Mouse (Mus musculus): Measurements from ENCODE around the gene Il1rapl2. TPM values are rescaled to one million over a fixed set of nuclear protein-coding genes. Genes with fewer than 3 reads are reported as not detected.

Il1rapl2 gene
- polyA plus RNA-seq, 1 experiment from 2014 or later = not detected

DNA sequence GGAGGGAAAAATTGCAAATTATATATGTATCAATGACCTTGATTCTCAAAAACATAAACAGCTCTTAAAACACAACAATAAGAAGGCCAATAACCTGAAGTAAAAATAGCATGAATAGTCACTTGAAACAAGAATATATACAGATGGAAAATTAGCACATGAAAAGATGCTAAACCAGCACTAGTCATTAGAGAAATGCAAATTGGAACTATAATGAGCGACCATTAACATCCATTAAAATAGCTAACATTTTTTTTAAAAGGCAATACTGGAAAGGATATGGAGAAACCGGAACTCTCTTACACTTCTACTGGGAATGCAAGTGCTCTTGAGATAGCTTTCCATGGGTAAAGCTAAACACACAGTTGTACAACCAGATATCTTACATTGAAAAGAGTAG is 879.4 kb downstream of the Il1rapl2 start:
- WGBS (ENCODE audit: insufficient replicate concordance) = 42% methylated on average over 2 of the region's 2 CpGs
- no peaks in the 10 kb centered on the region for H3K4me1 ChIP-seq (ENCODE audit: control insufficient read depth, low read depth, low read length)
- no peak overlapping the region for H3K27ac ChIP-seq (ENCODE audit: low read length)
- H3K9me3 ChIP-seq (replicated peaks; ENCODE audit: control insufficient read depth, low read length) = no peaks in the 10 kb centered on the region
- no peak for ATAC-seq (ENCODE audit: low read depth)
- no peak overlapping the region for H3K4me3 ChIP-seq (ENCODE audit: low read depth, low read length)
- H3K27me3 ChIP-seq (ENCODE audit: control insufficient read depth, insufficient read depth, low read depth, low read length) = no peaks in the 10 kb centered on the region
- H3K9ac ChIP-seq (ENCODE audit: low read depth, low read length) = no peak overlapping the region
- no peaks in the 10 kb centered on the region for H3K36me3 ChIP-seq (ENCODE audit: control insufficient read depth, insufficient read depth)
- H3K4me2 ChIP-seq (ENCODE audit: low read depth, low read length) = no peak overlapping the region

- WGBS (ENCODE audit: insufficient replicate concordance) = 48% methylated on average over 3 of the region's 3 CpGs
- no peaks in the 10 kb centered on the region for H3K36me3 ChIP-seq (ENCODE audit: control insufficient read depth, insufficient read depth)
- H3K9me3 ChIP-seq (replicated peaks; ENCODE audit: control insufficient read depth, low read length) = no peaks in the 10 kb centered on the region
- no peak overlapping the region for H3K27ac ChIP-seq (ENCODE audit: low read length)
- H3K4me1 ChIP-seq (ENCODE audit: control insufficient read depth, low read depth, low read length) = no peaks in the 10 kb centered on the region
- H3K4me2 ChIP-seq (ENCODE audit: low read depth, low read length) = no peak overlapping the region
- H3K4me3 ChIP-seq (ENCODE audit: low read depth, low read length) = no peak overlapping the region
- ATAC-seq (ENCODE audit: low read depth) = no peak
- no peaks in the 10 kb centered on the region for H3K27me3 ChIP-seq (ENCODE audit: control insufficient read depth, insufficient read depth, low read depth, low read length)
- H3K9ac ChIP-seq (ENCODE audit: low read depth, low read length) = no peak overlapping the region
These were observed 908.1 kb downstream of the Il1rapl2 start for GRCm38 (mm10) chrX:138478488-138478887.

DNA sequence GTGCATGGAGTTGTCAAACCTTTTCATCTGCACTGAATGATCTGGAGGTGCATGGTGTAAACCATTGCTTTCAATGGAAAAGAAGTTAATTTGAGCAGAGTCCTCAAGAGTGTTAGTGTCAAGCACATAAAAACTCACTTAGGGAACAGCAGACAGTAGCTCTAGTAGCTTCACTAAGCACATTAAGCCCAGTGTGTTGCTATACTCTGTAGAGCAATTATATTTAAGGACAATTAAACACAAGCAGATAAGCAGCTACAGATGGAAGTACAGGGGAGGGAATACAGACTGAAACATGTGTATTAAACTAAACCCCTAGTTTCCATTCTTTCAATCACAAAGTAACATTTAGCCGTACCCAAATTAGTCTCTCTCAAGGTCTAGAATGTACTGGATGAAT is 930.1 kb downstream of the Il1rapl2 start:
- Histone ChIP-seq H3K4me3 (ENCODE audit: low read depth, low read length) (no peak overlapping the region), H3K9ac (ENCODE audit: low read depth, low read length) (no peak overlapping the region), H3K27ac (ENCODE audit: low read length) (no peak overlapping the region), H3K27me3 (ENCODE audit: control insufficient read depth, insufficient read depth, low read depth, low read length) (no peaks in the 10 kb centered on the region), H3K9me3 (replicated peaks; ENCODE audit: control insufficient read depth, low read length) (no peaks in the 10 kb centered on the region), H3K4me2 (ENCODE audit: low read depth, low read length) (no peak overlapping the region), H3K36me3 (ENCODE audit: control insufficient read depth, insufficient read depth) (no peaks in the 10 kb centered on the region), H3K4me1 (ENCODE audit: control insufficient read depth, low read depth, low read length) (no peaks in the 10 kb centered on the region)
- ATAC-seq (ENCODE audit: low read depth) = no peak
- WGBS (ENCODE audit: insufficient replicate concordance) = 73% methylated on average over 1 of the region's 1 CpGs

- WGBS (ENCODE audit: insufficient replicate concordance) = 55% methylated on average over 3 of the region's 3 CpGs
- H3K9ac ChIP-seq (ENCODE audit: low read depth, low read length) = no peak overlapping the region
- H3K27ac ChIP-seq (ENCODE audit: low read length) = no peak overlapping the region
- H3K4me2 ChIP-seq (ENCODE audit: low read depth, low read length) = no peak overlapping the region
- H3K27me3 ChIP-seq (ENCODE audit: control insufficient read depth, insufficient read depth, low read depth, low read length) = no peaks in the 10 kb centered on the region
- H3K4me3 ChIP-seq (ENCODE audit: low read depth, low read length) = no peak overlapping the region
- no peak for ATAC-seq (ENCODE audit: low read depth)
- H3K4me1 ChIP-seq (ENCODE audit: control insufficient read depth, low read depth, low read length) = no peaks in the 10 kb centered on the region
- no peaks in the 10 kb centered on the region for H3K9me3 ChIP-seq (replicated peaks; ENCODE audit: control insufficient read depth, low read length)
- H3K36me3 ChIP-seq (ENCODE audit: control insufficient read depth, insufficient read depth) = no peaks in the 10 kb centered on the region
These were observed 934.6 kb downstream of the Il1rapl2 start for GRCm38 (mm10) chrX:138505049-138505448.

GRCm38 (mm10) chrX:138620106-138620505 is 1049.7 kb downstream of the Il1rapl2 start:
- H3K27ac ChIP-seq (ENCODE audit: low read length) = no peak overlapping the region

GRCm38 (mm10) chrX:138625311-138625710 is 1054.9 kb downstream of the Il1rapl2 start:
- Histone ChIP-seq H3K9me3 (replicated peaks; ENCODE audit: control insufficient read depth, low read length) (no peaks in the 10 kb centered on the region), H3K27me3 (ENCODE audit: control insufficient read depth, insufficient read depth, low read depth, low read length) (no peaks in the 10 kb centered on the region), H3K27ac (ENCODE audit: low read length) (no peak overlapping the region), H3K4me3 (ENCODE audit: low read depth, low read length) (no peak overlapping the region), H3K4me2 (ENCODE audit: low read depth, low read length) (no peak overlapping the region), H3K4me1 (ENCODE audit: control insufficient read depth, low read depth, low read length) (no peaks in the 10 kb centered on the region), H3K36me3 (ENCODE audit: control insufficient read depth, insufficient read depth) (no peaks in the 10 kb centered on the region), H3K9ac (ENCODE audit: low read depth, low read length) (no peak overlapping the region)
- ATAC-seq (ENCODE audit: low read depth) = no peak

More at GRCm38 (mm10) chrX:138620106-138620505, 1049.7 kb downstream of the Il1rapl2 start:
- H3K27me3 ChIP-seq (ENCODE audit: control insufficient read depth, insufficient read depth, low read depth, low read length) = no peaks in the 10 kb centered on the region
- no peak for ATAC-seq (ENCODE audit: low read depth)
- H3K9ac ChIP-seq (ENCODE audit: low read depth, low read length) = no peak overlapping the region
- H3K4me2 ChIP-seq (ENCODE audit: low read depth, low read length) = no peak overlapping the region
- no peak overlapping the region for H3K4me3 ChIP-seq (ENCODE audit: low read depth, low read length)
- H3K4me1 ChIP-seq (ENCODE audit: control insufficient read depth, low read depth, low read length) = no peaks in the 10 kb centered on the region
- no peaks in the 10 kb centered on the region for H3K9me3 ChIP-seq (replicated peaks; ENCODE audit: control insufficient read depth, low read length)
- WGBS (ENCODE audit: insufficient replicate concordance) = 23% methylated on average over 3 of the region's 3 CpGs
- H3K36me3 ChIP-seq (ENCODE audit: control insufficient read depth, insufficient read depth) = no peaks in the 10 kb centered on the region

GRCm38 (mm10) chrX:138722372-138722771 is 1152.0 kb downstream of the Il1rapl2 start:
- H3K4me3 ChIP-seq (ENCODE audit: low read depth, low read length) = no peak overlapping the region
- H3K36me3 ChIP-seq (ENCODE audit: control insufficient read depth, insufficient read depth) = no peaks in the 10 kb centered on the region
- H3K4me2 ChIP-seq (ENCODE audit: low read depth, low read length) = no peak overlapping the region
- H3K27me3 ChIP-seq (ENCODE audit: control insufficient read depth, insufficient read depth, low read depth, low read length) = no peaks in the 10 kb centered on the region
- no peaks in the 10 kb centered on the region for H3K4me1 ChIP-seq (ENCODE audit: control insufficient read depth, low read depth, low read length)
- no peak overlapping the region for H3K9ac ChIP-seq (ENCODE audit: low read depth, low read length)
- no peak overlapping the region for H3K27ac ChIP-seq (ENCODE audit: low read length)
- H3K9me3 ChIP-seq (replicated peaks; ENCODE audit: control insufficient read depth, low read length) = no peaks in the 10 kb centered on the region
- 21% methylated on average over 1 of the region's 1 CpGs for WGBS (ENCODE audit: insufficient replicate concordance)
- ATAC-seq (ENCODE audit: low read depth) = no peak

- Histone ChIP-seq H3K9me3 (replicated peaks; ENCODE audit: control insufficient read depth, low read length) (no peaks in the 10 kb centered on the region), H3K27ac (ENCODE audit: low read length) (no peak overlapping the region), H3K9ac (ENCODE audit: low read depth, low read length) (no peak overlapping the region), H3K4me2 (ENCODE audit: low read depth, low read length) (no peak overlapping the region), H3K36me3 (ENCODE audit: control insufficient read depth, insufficient read depth) (no peaks in the 10 kb centered on the region), H3K4me3 (ENCODE audit: low read depth, low read length) (no peak overlapping the region), H3K27me3 (ENCODE audit: control insufficient read depth, insufficient read depth, low read depth, low read length) (no peaks in the 10 kb centered on the region), H3K4me1 (ENCODE audit: control insufficient read depth, low read depth, low read length) (no peaks in the 10 kb centered on the region)
- ATAC-seq (ENCODE audit: low read depth) = no peak
- WGBS (ENCODE audit: insufficient replicate concordance) = 26% methylated on average over 3 of the region's 3 CpGs
These were observed 1230.5 kb downstream of the Il1rapl2 start for GRCm38 (mm10) chrX:138800958-138801357.

- Histone ChIP-seq H3K9ac (ENCODE audit: low read depth, low read length) (no peak overlapping the region), H3K4me2 (ENCODE audit: low read depth, low read length) (no peak overlapping the region), H3K4me1 (ENCODE audit: control insufficient read depth, low read depth, low read length) (no peaks in the 10 kb centered on the region), H3K27ac (ENCODE audit: low read length) (no peak overlapping the region), H3K9me3 (replicated peaks; ENCODE audit: control insufficient read depth, low read length) (no peaks in the 10 kb centered on the region), H3K36me3 (ENCODE audit: control insufficient read depth, insufficient read depth) (no peaks in the 10 kb centered on the region), H3K27me3 (ENCODE audit: control insufficient read depth, insufficient read depth, low read depth, low read length) (no peaks in the 10 kb centered on the region), H3K4me3 (ENCODE audit: low read depth, low read length) (no peak overlapping the region)
- no peak for ATAC-seq (ENCODE audit: low read depth)
These were observed 1261.5 kb downstream of the Il1rapl2 start for GRCm38 (mm10) chrX:138831876-138832275.

GRCm38 (mm10) chrX:138833894-138834293 is 1263.5 kb downstream of the Il1rapl2 start:
- 40% methylated on average over 2 of the region's 2 CpGs for WGBS (ENCODE audit: insufficient replicate concordance)
- Histone ChIP-seq H3K4me3 (ENCODE audit: low read depth, low read length) (no peak overlapping the region), H3K9ac (ENCODE audit: low read depth, low read length) (no peak overlapping the region), H3K27ac (ENCODE audit: low read length) (no peak overlapping the region), H3K36me3 (ENCODE audit: control insufficient read depth, insufficient read depth) (no peaks in the 10 kb centered on the region), H3K9me3 (replicated peaks; ENCODE audit: control insufficient read depth, low read length) (no peaks in the 10 kb centered on the region), H3K4me1 (ENCODE audit: control insufficient read depth, low read depth, low read length) (no peaks in the 10 kb centered on the region), H3K27me3 (ENCODE audit: control insufficient read depth, insufficient read depth, low read depth, low read length) (no peaks in the 10 kb centered on the region), H3K4me2 (ENCODE audit: low read depth, low read length) (no peak overlapping the region)
- ATAC-seq (ENCODE audit: low read depth) = no peak
